Mouse (Mus musculus) A20 (cell line): Measurements from ENCODE around the gene Prkce.
A peak's percentile ranks its signal among the peaks of the same experiment; 100 is the strongest.

Experiments
- DNase-seq: peaks from one replicate; pipeline ENCODE4 v3.0.0-alpha.2; 2011; ENCODE audit warnings: low read depth, low spot score

Prkce gene

DNA sequence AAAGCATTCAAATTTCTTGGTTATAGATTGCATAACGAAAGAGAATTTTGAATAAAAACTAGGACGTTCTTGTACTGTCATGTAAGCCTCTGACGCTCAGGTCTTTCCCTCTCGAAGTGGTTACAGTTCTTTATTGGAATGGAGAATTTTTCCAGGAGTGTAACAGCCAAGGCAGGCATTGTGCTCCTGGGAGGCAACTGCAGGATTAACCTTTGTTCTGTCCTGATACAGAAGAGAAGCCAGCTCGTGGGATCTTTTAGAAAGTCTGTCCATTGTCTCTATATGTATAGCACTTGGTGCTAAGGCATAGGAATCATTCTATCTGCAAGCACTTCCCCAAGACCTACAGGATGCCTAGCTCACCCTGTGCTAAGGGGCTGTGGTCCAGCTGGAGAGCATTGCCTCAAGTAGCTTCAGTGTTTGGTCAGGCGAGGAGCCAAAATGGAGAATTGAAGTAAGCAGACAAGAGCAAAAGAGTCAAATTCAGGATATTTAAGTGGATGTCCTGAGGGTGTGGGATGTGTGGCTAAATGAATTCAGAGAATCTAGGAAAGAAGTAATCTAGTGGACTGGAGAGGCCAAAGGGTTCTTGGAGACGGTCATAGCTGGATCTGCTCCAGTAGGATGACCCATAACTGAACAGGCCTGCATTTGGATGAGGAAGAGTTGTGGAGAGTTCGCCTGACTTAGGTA, 240.5 kb downstream of the Prkce start:
- no peak for DNase-seq

GRCm38 (mm10) chr17:86408614-86409006, 241.0 kb downstream of the Prkce start:
- no peak for DNase-seq

DNA sequence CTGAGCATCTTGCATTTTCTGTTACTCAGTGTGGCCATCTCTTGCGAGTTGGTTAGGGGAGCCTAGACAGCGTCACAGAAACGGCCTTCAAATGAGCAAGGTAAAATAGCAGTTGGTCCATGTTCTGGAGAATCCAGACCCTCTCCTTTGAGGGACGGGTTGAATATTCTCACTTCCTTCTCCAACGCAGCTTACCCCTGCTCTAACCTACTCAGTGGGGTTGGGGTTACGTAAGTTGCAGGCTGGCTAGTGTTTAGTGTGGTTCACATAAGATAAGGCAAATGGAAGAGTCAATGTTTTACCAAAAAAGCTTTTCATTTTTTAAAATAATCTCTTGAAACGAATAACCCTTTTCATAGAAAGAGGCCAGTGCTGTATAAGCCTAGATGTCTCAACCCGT, 241.9 kb downstream of the Prkce start:
- no peak for DNase-seq

GRCm38 (mm10) chr17:86410496-86410895, 242.9 kb downstream of the Prkce start:
- DNase-seq: no peak

- DNase-seq: no peak
Observed at GRCm38 (mm10) chr17:86412141-86412540, 244.6 kb downstream of the Prkce start.

GRCm38 (mm10) chr17:86414608-86415007, 247.0 kb downstream of the Prkce start:
- DNase-seq: no peak

DNA sequence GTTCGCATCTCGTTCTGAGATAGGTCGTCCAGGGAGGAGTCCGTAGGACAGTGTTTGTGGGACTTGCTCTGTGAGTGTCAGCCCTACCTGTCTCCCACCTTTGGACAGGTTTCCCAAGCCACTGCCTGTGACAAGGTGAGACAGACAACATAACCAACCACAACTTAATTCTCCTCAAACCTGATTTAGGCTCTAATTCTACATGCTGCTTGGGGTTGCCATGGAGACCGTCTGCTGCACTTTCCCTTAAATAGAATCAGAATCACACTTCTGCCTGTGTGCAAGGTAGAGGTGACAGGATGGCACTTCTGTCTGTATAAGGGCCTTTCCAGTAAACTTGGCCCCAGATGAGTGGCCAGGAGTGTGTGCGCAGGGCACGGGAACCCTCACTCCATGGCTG, 248.4 kb downstream of the Prkce start:
- no peak for DNase-seq

DNA sequence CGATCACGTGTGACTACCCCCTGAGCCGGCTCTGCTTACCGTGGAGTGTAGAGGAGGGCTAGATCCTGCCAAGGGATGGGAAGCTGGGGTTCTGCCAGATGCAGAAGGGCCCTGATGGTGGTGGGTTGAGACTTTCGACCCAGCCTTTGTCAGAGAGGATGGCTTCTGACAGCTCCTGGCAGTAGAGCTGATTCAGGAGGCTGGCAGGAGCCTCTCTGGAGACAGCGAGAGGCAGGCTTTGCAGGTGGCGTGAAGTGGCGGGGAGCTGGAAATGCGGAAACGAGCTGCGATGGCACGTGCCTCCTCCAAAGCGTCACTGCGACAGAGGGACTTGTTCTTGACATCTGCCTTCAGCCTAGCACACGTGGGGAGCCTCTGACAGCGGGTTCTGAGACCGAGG, 250.7 kb downstream of the Prkce start:
- DNase-seq: no peak

DNA sequence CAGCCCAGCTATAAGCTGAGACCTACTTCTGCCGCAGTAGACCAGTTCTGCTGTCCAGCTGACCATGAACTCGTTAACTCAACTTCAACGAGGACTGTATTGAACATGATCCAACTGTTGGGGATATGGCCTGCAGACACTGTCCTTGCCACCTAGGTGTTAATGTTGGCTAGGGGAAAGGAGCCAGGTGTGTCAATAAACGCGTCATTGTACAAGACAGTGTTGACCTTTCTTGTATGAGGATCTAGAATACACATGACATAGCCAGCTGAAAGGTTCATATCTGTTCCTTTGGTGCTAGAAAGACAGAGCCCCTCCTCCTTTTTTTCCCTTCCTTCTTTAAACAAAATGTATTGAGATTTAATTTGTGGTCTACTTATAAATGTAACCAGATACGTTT, 251.6 kb downstream of the Prkce start:
- no peak for DNase-seq

DNA sequence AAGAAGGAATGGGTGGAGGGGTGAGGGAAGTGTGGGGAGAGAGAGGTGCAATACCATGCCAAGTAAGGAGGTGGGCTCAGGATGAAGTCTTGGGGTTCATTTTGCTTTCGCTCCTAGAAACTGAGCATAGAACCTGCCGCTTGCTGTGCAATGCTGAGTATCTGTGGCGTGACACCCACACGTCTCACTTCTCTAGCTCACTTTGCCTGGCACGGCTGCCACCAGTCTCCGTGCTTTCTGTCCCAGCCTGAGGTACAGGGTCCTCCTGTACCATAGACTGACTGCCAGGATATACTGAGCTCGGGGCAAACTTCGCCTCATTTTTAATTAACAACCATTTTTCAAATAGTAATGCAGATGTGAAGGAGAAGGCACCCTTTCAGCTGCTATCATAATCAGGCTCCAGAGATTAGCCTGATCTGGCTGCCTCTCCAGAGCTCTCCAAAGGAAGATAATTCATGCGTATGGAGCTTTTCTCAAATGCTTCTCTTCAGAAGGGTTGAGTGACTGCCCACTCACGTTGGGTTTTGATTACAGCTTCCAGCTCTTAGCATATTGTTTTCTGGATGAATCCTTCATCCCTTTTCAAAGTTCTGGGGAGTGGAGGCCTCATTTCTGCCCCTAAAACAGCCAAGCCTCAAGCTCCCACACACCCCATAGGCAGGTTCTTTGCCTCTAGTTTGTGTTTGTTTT, 253.2 kb downstream of the Prkce start:
- no peak for DNase-seq

DNA sequence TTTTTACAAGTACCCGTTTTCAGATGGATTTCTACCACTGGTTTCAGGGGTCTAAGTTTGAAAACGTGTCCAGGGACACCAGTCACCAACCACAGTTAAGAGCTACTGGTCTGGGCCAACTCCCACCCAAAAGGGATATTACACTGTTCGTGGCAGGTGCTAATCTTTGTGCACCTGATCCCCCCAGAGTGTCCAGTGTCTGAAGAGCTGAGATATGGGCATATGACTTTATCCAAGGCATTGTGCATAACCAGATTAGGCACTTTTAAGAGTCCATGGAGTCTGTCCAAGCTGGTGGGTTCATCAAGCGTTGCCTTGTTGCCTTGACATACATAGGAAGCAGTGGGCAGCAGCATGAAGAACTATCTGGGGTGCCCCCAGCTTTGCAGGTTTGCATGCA, 254.4 kb downstream of the Prkce start:
- DNase-seq: no peak

DNA sequence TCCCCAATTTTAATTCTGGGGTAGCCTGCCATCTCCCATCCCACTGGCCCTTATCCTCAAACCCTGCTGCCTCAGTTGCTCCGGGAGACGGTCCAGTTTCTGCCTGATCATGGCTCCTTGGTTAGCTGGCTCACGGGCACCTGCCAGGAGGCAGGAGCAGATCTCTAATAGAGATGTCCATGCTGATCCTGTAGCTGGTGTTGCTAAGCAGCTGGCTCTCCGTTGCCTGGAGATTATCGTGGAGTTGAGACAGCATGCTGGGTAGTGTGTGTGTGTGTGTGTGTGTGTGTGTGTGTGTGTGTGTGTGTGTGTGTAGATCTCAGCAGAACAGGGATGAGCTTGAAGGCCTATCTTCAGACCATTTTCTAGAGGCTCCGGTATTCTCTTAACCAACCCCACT, 262.3 kb downstream of the Prkce start:
- DNase-seq: no peak

DNA sequence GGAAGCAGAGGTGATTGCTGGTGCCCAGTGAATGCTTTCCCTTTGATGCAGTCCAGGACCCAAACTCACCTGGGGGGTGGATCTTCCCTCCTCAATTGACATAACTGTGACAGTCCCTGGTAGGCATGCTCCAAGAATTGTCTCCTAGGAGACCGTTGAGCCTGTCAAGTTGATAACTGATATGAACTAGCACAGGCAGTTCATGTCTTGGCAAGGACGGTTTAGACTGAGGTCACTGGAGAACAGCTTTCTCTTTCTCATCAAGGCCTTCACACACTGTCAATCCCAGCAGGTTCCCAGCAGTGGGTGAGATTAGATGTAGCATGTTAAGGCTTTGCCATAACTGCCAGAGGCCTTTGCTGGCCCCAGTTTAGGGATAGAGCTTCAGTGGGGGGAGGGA, 265.5 kb downstream of the Prkce start:
- no peak for DNase-seq

DNA sequence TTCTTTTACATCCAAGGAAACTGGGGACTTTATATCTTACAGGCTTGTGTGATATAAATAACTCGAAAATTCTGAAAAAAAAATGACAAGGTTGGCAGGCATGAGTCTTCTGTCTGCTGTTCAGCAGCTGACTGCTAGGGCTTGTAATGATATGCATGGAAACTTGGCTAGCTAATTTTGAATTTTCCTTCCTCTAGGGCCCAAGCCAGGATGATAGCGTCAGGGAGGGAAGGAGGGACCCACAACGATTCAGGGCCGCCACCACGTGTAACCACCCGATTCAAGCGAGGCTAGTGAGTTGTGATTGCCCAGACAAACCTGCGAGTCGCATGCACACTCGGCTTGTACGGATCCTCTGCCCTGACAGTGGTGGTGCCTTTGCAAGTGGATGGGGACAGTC, 266.2 kb downstream of the Prkce start:
- no peak for DNase-seq

GRCm38 (mm10) chr17:86434781-86435180, 267.2 kb downstream of the Prkce start:
- DNase-seq: no peak

DNA sequence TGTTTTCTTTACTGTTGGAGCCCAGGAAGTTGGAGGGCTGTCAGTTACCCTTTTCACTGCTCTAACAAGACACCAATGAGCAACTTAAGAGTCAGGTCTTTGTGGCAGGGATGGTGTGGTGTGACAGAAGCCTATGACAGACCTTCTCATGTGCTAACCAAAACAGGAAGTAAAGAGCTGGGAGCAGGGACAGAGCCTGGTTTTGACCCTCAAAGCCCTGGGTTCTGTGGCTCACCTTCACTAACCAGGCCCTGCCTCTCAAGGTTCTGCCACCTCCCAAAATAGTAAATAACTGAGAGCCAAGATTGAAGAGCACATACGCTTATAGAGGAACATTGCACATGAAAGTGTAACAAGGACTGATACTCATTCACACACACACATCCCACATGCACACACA, 268.0 kb downstream of the Prkce start:
- peak; percentile 35 for DNase-seq

DNA sequence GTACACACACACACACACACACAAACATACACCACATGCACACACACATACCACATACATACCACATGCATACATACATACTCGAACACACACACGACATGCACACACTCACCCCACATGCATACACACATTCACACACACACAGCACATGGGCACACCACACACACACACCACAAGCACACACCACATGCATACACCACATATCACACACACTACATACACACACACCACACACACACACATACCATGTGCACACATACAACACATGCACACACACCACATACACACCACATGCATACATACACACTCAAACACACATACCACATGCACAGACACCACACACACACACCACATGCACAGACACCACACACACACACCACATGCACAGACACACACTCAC, 268.4 kb downstream of the Prkce start:
- no peak for DNase-seq

DNA sequence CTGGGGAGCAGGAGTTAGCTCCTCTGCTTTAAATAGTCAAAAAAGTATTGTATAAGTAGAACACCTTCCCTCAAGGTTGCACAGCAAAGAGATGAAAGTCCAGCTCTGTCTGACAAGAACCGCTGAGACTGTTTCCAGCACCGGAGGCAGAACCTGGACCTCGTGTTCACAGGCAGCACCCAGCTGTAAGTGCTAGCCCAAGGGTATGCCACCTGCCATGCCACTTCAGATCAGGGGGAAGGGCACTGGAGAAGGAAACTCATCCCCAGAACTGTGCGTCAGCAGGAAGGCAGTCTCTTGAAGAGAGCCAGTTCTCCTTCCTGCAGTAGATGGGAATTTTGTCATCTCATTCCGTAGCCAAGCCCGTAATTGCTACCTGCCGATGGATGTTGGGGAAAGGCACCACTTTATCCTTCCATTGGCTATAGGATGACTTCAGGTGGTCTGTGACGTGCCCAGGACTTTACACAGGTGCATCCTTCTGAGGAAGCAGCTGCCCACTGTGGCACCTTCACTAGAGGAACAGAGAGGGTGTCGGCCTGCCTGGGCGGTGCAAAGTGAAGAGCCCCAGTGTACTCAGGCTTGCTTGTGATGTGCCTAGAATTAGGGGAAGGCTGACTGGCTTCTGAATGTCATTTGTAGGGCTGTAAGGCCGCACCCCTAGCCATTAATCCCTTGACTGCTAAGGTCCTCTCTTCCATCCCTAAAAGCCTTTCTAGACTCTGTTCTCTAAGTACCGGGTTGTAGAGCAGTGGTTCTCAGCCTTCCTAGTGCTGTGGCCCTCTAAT, 269.2 kb downstream of the Prkce start:
- peak; percentile 72 for DNase-seq

DNA sequence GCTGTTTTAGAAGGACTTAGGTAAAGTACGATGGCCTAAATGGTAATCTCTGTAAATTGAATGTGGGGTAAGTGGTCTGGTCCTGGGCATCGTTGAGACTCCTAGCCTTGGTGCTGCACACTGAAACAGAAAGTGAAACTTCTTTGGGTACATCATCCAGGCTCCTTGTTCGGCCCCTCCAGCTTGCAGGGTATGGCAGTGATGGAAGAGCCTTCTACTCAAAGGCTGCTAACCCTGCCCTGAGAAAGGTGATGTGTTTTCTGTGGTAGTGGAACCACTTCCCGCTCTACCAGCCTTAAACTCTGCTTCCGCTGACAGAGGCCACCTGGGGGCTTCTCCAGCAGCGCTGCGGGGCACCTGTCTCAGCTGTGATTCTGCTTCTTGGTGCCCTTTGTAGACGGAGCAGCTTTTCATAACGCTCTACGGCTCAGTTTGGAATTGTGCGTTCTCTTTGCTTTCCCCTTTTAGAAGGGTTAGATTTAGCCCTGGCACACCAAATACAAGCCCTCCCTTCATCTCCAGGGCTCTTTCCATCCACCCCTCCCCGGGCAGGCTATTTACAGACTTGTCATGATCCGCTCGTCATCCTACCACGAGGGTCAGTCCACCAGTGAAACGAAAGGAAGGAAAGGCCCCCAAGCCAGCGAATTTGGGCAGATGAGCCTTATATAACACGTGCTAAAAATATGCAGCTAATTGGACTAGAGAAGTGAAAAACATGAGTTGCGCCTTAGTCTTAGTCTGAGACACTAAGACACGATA, 270.1 kb downstream of the Prkce start:
- peak; percentile 87 for DNase-seq

DNA sequence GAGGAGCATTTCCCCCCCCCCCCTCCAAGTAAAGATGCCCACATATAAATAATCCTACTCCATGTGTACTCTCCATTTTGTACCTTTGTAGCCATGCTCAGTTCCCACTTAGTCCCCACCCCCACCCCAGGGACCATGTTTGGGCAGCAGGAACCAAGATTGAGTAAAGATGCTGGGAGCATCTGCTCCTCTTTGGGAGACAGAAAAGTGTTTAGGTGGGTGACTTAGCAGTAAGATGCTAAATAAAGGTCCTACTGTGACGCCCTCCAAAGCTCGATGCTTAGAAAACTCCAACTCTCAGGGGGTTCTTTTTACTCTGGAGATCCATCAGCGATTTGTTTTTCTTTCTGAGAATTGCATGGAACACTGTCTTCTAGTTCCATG, 270.7 kb downstream of the Prkce start:
- DNase-seq: no peak

GRCm38 (mm10) chr17:86438763-86439162, 271.2 kb downstream of the Prkce start:
- DNase-seq: no peak

- DNase-seq: no peak
Observed at GRCm38 (mm10) chr17:86441098-86441497, 273.5 kb downstream of the Prkce start.
